In genomic region chr2:32105930-32106329, GRCm38 (mm10) we compare ENCODE assay signal across 18 mouse cellular contexts. TPM values are rescaled to one million over a fixed set of nuclear protein-coding genes. Genes with fewer than 3 reads are reported as not detected.
DNase-seq lines count a peak whose midpoint lies in the region; ATAC-seq lines count a peak whose summit lies in the region.
"Had no signal": no experiment of that assay in that cellular context is flagged by ENCODE, and none has a peak within 500 bp of the region (broad histone marks: within the 10 kb centered on the region; RNA-seq: fewer than 3 reads in every experiment).

No protein-coding gene starts in this region.

- no peak for ATAC-seq in heart, embryonic 11.5 days (replicated peaks; ENCODE audit: insufficient number of reproducible peaks, low FRiP score, low TSS enrichment)
- ATAC-seq in hindbrain, embryonic 11.5 days (ENCODE audit: low FRiP score), result no peak
- no peak for ATAC-seq in hindbrain, embryonic 14.5 days (ENCODE audit: low FRiP score)
- no peak for ATAC-seq in neural tube, embryonic 11.5 days (ENCODE audit: insufficient read depth, low FRiP score, low TSS enrichment)
- ATAC-seq: forebrain, postnatal 0 days; intestine, postnatal 0 days had no signal

- 76% methylated on average over 7 of the region's 7 CpGs for WGBS in heart, embryonic 11.5 days (ENCODE audit: insufficient replicate concordance)
- WGBS in hindbrain, embryonic 11.5 days, result 84% methylated on average over 7 of the region's 7 CpGs
- 90% methylated on average over 7 of the region's 7 CpGs for whole genome bisulfite sequencing in hindbrain, embryonic 14.5 days
- WGBS in neural tube, embryonic 11.5 days, result 76% methylated on average over 7 of the region's 7 CpGs

- no peaks in the 10 kb centered on the region for H3K27me3 ChIP-seq in heart, embryonic 11.5 days (ENCODE audit: control insufficient read depth, insufficient read depth, low read length)
- H3K27me3 ChIP-seq in hindbrain, embryonic 11.5 days (ENCODE audit: control insufficient read depth, insufficient read depth, low read length), result no peaks in the 10 kb centered on the region
- H3K27me3 ChIP-seq in hindbrain, embryonic 14.5 days (ENCODE audit: control insufficient read depth, insufficient read depth, low read length), result no peaks in the 10 kb centered on the region
- no peaks in the 10 kb centered on the region for H3K27me3 ChIP-seq in neural tube, embryonic 11.5 days (ENCODE audit: control insufficient read depth, insufficient read depth, low read length)
- H3K27me3 ChIP-seq: embryonic facial prominence, embryonic 12.5 days had no signal

- H3K27ac ChIP-seq in heart, embryonic 11.5 days (ENCODE audit: low read depth, low read length), result peak overlapping the region; percentile 86
- H3K27ac ChIP-seq in hindbrain, embryonic 11.5 days (ENCODE audit: low read depth, low read length), result no peak overlapping the region
- no peak overlapping the region for H3K27ac ChIP-seq in hindbrain, embryonic 14.5 days
- H3K27ac ChIP-seq in neural tube, embryonic 11.5 days (ENCODE audit: low read depth, low read length), result peak overlapping the region; percentile 70
- H3K27ac ChIP-seq: embryonic facial prominence, embryonic 12.5 days; limb, embryonic 10.5 days had no signal

- intact Hi-C loops in heart, postnatal 14 days (cut with DNase I), result no loop called here

- H3K9ac ChIP-seq in heart, embryonic 11.5 days (ENCODE audit: low read depth, low read length), result peak overlapping the region; percentile 52; the same call in 1 of the 2 replicates
- H3K9ac ChIP-seq in hindbrain, embryonic 11.5 days (ENCODE audit: low read depth, low read length), result peak overlapping the region; percentile 27; the same call in 1 of the 2 replicates
- no peak overlapping the region for H3K9ac ChIP-seq in hindbrain, embryonic 14.5 days
- H3K9ac ChIP-seq in neural tube, embryonic 11.5 days (ENCODE audit: low read length), result 0 out of 2 replicates have a peak overlapping the region, but pooled peaks have one; percentile 22
- H3K9ac ChIP-seq: embryonic facial prominence, embryonic 12.5 days; forebrain, postnatal 0 days had no signal

- no peak for DNase-seq in heart, postnatal 14 days
- no peak for DNase-seq in hindbrain, embryonic 11.5 days (ENCODE audit: low spot score)
- no peak for DNase-seq in hindbrain, embryonic 14.5 days (ENCODE audit: low spot score)
- DNase-seq in neural tube, embryonic 11.5 days (ENCODE audit: low spot score), result no peak
- DNase-seq in neural tube, embryonic 10.5 days (ENCODE audit: extremely low spot score, low spot score), result no peak
- no peak for DNase-seq in cerebellum, postnatal 14 days
- DNase-seq in retina, embryonic 14.5 days (ENCODE audit: low spot score), result no peak
- DNase-seq: adrenal gland, adult 8-10 months; B cell, adult 2 months; cerebellum, adult 11 months; forebrain, postnatal 0 days; lung, adult 18-20 months; right cerebral cortex, postnatal 14 days; thymus, postnatal 14 days had no signal

- H3K4me2 ChIP-seq in heart, embryonic 11.5 days, result no peak overlapping the region
- no peak overlapping the region for H3K4me2 ChIP-seq in hindbrain, embryonic 11.5 days (replicated peaks; ENCODE audit: low read depth, low read length)
- H3K4me2 ChIP-seq in hindbrain, embryonic 14.5 days (replicated peaks), result no peak overlapping the region
- H3K4me2 ChIP-seq in neural tube, embryonic 11.5 days (ENCODE audit: low read depth), result no peak overlapping the region
- H3K4me2 ChIP-seq: embryonic facial prominence, embryonic 12.5 days had no signal

- peaks cover 34% of the 10 kb centered on the region for H3K4me1 ChIP-seq in heart, embryonic 11.5 days (ENCODE audit: control insufficient read depth, insufficient read depth, low read length)
- peaks cover 7% of the 10 kb centered on the region for H3K4me1 ChIP-seq in hindbrain, embryonic 11.5 days (replicated peaks; ENCODE audit: control insufficient read depth, insufficient read depth, low read length)
- peaks cover 10% of the 10 kb centered on the region for H3K4me1 ChIP-seq in hindbrain, embryonic 14.5 days (replicated peaks; ENCODE audit: control insufficient read depth, insufficient read depth, low read length)
- H3K4me1 ChIP-seq in neural tube, embryonic 11.5 days (ENCODE audit: control insufficient read depth, insufficient read depth, low read length), result peaks cover 11% of the 10 kb centered on the region
- H3K4me1 ChIP-seq: embryonic facial prominence, embryonic 12.5 days; limb, embryonic 10.5 days had no signal

- H3K9me3 ChIP-seq in heart, embryonic 11.5 days (replicated peaks; ENCODE audit: control insufficient read depth, low read length), result no peaks in the 10 kb centered on the region
- no peaks in the 10 kb centered on the region for H3K9me3 ChIP-seq in hindbrain, embryonic 11.5 days (ENCODE audit: control insufficient read depth, low read length)
- H3K9me3 ChIP-seq in hindbrain, embryonic 14.5 days (ENCODE audit: control insufficient read depth, low read length), result no peaks in the 10 kb centered on the region
- no peaks in the 10 kb centered on the region for H3K9me3 ChIP-seq in neural tube, embryonic 11.5 days (ENCODE audit: control insufficient read depth, low read length)
- H3K9me3 ChIP-seq: embryonic facial prominence, embryonic 12.5 days; limb, embryonic 10.5 days had no signal

- H3K36me3 ChIP-seq in heart, embryonic 11.5 days (ENCODE audit: control insufficient read depth, insufficient read depth, low read length), result no peaks in the 10 kb centered on the region; the same call in 1 of the 2 replicates
- no peaks in the 10 kb centered on the region for H3K36me3 ChIP-seq in hindbrain, embryonic 11.5 days (ENCODE audit: control insufficient read depth, insufficient read depth, low read length)
- H3K36me3 ChIP-seq in hindbrain, embryonic 14.5 days (replicated peaks; ENCODE audit: control insufficient read depth, insufficient read depth), result peaks cover 20% of the 10 kb centered on the region
- no peaks in the 10 kb centered on the region for H3K36me3 ChIP-seq in neural tube, embryonic 11.5 days (ENCODE audit: control insufficient read depth, insufficient read depth, low read length)
- H3K36me3 ChIP-seq: embryonic facial prominence, embryonic 12.5 days; limb, embryonic 10.5 days had no signal

- no peak overlapping the region for H3K4me3 ChIP-seq in heart, embryonic 11.5 days (ENCODE audit: low read depth, low read length)
- no peak overlapping the region for H3K4me3 ChIP-seq in hindbrain, embryonic 11.5 days (ENCODE audit: low read depth, low read length)
- H3K4me3 ChIP-seq in hindbrain, embryonic 14.5 days (replicated peaks; ENCODE audit: low read length), result no peak overlapping the region
- no peak overlapping the region for H3K4me3 ChIP-seq in neural tube, embryonic 11.5 days (ENCODE audit: low read depth, low read length)
- H3K4me3 ChIP-seq: embryonic facial prominence, embryonic 12.5 days; limb, embryonic 10.5 days had no signal

RNA-seq across cellular contexts. Expression of gene Plpp7, which starts 10.6 kb away (rescaled TPM):
- polyA plus RNA-seq in heart, embryonic 11.5 days (2014; fragmentation: Nextera tagmentation; extraction: Ambion mirVana), result 10.0 and 11.7 TPM in 2 replicates
- total RNA-seq in heart, postnatal 14 days (2021), result 10 to 100 TPM; 26.1 to 30.9 TPM
- 5.5 and 7.5 TPM in 2 replicates for polyA plus RNA-seq in hindbrain, embryonic 11.5 days (2014; fragmentation: Nextera tagmentation; extraction: Ambion mirVana)
- polyA plus RNA-seq in hindbrain, embryonic 14.5 days (2014; fragmentation: Nextera tagmentation; extraction: Ambion mirVana), result 22.4 and 27.5 TPM in 2 replicates
- polyA plus RNA-seq in neural tube, embryonic 11.5 days (2014; fragmentation: Nextera tagmentation; extraction: Ambion mirVana), result 8.9 and 9.3 TPM in 2 replicates

RNA-seq across cellular contexts. Expression of gene Fam78a, which starts 21.3 kb away (rescaled TPM):
- 43.1 and 43.7 TPM in 2 replicates for polyA plus RNA-seq in heart, embryonic 11.5 days (2014; fragmentation: Nextera tagmentation; extraction: Ambion mirVana)
- 10 to 100 TPM; 22.8 to 23.9 TPM for total RNA-seq in heart, postnatal 14 days (2021)
- polyA plus RNA-seq in hindbrain, embryonic 11.5 days (2014; fragmentation: Nextera tagmentation; extraction: Ambion mirVana), result 0.91 and 1.3 TPM in 2 replicates
- polyA plus RNA-seq in hindbrain, embryonic 14.5 days (2014; fragmentation: Nextera tagmentation; extraction: Ambion mirVana), result 0.52 and 0.56 TPM in 2 replicates
- polyA plus RNA-seq in neural tube, embryonic 11.5 days (2014; fragmentation: Nextera tagmentation; extraction: Ambion mirVana), result 3.1 TPM in 2 replicates

RNA-seq across cellular contexts. Expression of gene Prrc2b, which starts 45.0 kb away (rescaled TPM):
- polyA plus RNA-seq in heart, embryonic 11.5 days (2014; fragmentation: Nextera tagmentation; extraction: Ambion mirVana), result 39.3 and 40.6 TPM in 2 replicates
- 100 to 1,000 TPM in 1 of 2 experiments, 10 to 100 TPM in 1; 92.9 to 101 TPM for total RNA-seq in heart, postnatal 14 days (2021)
- 57.6 and 69.0 TPM in 2 replicates for polyA plus RNA-seq in hindbrain, embryonic 11.5 days (2014; fragmentation: Nextera tagmentation; extraction: Ambion mirVana)
- 105 and 119 TPM in 2 replicates for polyA plus RNA-seq in hindbrain, embryonic 14.5 days (2014; fragmentation: Nextera tagmentation; extraction: Ambion mirVana)
- polyA plus RNA-seq in neural tube, embryonic 11.5 days (2014; fragmentation: Nextera tagmentation; extraction: Ambion mirVana), result 73.9 and 81.1 TPM in 2 replicates

Comparison
In these comparisons a context has a peak if more than half of its experiments do, and no peak if none do; other contexts are left out.
1. H3K27ac ChIP-seq: peak in heart, embryonic 11.5 days (single experiment) and neural tube, embryonic 11.5 days (single experiment); none in hindbrain, embryonic 11.5 days (single experiment) and hindbrain, embryonic 14.5 days (single experiment).
2. RNA of gene Fam78a, which starts 21.3 kb away (polyA plus RNA-seq): 43.1 to 43.7 TPM in heart, embryonic 11.5 days; 3.1 TPM in neural tube, embryonic 11.5 days, 0.91 to 1.3 TPM in hindbrain, embryonic 11.5 days and 0.52 to 0.56 TPM in hindbrain, embryonic 14.5 days; every median in the first group is over 10 times any median in the second.